Mouse (Mus musculus) olfactory bulb, adult 2 months (tissue): Measurements from ENCODE around the gene Sox5. TPM values are rescaled to one million over a fixed set of nuclear protein-coding genes. Genes with fewer than 3 reads are reported as not detected.

Source experiments
- H3K27ac ChIP-seq: fragments of 200-500 bp; 2 replicates; pipeline ENCODE4 v1.5.1; 2012; ENCODE audit warnings: low read depth, low read length; ENCODE audit not compliant: insufficient read depth
- H3K4me1 ChIP-seq: fragments of 200-500 bp; 2 replicates; pipeline ENCODE4 v1.6.1; 2012; ENCODE audit warnings: low read length; ENCODE audit not compliant: control insufficient read depth, insufficient read depth
- H3K4me3 ChIP-seq: fragments of 200-500 bp; 2 replicates; pipeline ENCODE4 v1.5.1; 2012; ENCODE audit warnings: mild to moderate bottlenecking, low read depth, low read length, moderate library complexity; ENCODE audit not compliant: insufficient read depth
- CTCF ChIP-seq: fragments of 200-500 bp; IDR thresholded peaks from 2 replicates; pipeline ENCODE4 v1.5.1; 2012; ENCODE audit warnings: low read depth, mild to moderate bottlenecking, low read length, moderate library complexity; ENCODE audit not compliant: insufficient read depth
- POLR2A ChIP-seq: fragments of 200-500 bp; IDR thresholded peaks from 2 replicates; pipeline ENCODE4 v1.6.1; 2012; ENCODE audit warnings: mild to moderate bottlenecking, low read depth, low read length, moderate library complexity; ENCODE audit not compliant: insufficient read depth
- WGBS: fragments of 180-500 bp; shearing (Covaris S2); methylation state at CpG from one replicate; pipeline ENCODE4 v1.1.7; 2018; 5-methylcytosine and 5-hydroxymethylcytosine counted together
- polyA plus RNA-seq: library from polyadenylated mRNA; stranded (reverse); fragments of >200 nt; gene quantifications from 2 replicates; pipeline ENCODE4 v1.2.4, GENCODE M21; 2012; ENCODE audit warnings: low replicate concordance; ENCODE audit not compliant: missing spikeins, insufficient read depth, insufficient read length

Sox5 gene
- polyA plus RNA-seq, 1 experiment, result not detected

DNA sequence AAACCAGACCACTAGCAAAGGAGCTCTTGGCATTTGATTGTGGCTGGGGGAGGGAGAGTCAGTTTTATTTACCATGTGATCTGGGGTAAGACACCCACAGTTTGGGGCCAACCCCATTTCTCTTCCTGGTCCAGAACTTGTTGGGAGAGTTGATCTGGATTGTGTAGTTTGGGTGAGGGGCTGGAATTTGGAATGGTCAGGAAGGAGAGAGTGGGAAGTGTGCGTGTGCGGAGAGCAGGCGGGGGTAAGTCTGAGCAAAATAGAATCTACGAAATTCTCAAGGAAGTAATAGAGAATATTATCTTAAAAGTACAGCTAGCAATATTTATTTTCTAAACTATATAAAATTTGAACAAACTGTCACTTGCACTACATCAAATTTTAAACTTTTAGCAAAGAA is 445.0 kb downstream of the Sox5 start:
- WGBS, result 95% methylated on average over 4 of the region's 4 CpGs
- TF ChIP-seq POLR2A (no peak), CTCF (no peak)
- H3K27ac ChIP-seq, result no peak overlapping the region
- no peak overlapping the region for H3K4me3 ChIP-seq
- H3K4me1 ChIP-seq, result peaks cover 5% of the 10 kb centered on the region; the same call in 1 of the 2 replicates

DNA sequence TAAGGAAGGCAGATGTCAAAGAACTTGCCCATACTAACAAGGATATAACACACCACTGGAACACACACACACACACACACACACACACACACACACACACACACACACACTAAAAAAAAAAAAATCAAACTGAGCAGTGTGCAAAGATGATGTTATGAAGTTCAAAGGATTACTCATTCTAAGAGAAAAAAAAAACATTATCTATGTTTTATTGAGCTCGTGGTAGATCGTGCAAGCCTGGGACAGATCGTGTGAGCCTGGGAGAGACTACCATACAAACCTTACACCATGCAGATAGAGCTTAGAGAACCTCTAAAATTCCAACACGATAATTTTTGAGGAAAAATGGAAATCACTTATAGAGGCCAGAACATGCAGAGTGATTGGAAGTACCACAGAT is 448.6 kb downstream of the Sox5 start:
- H3K4me1 ChIP-seq, result peaks cover 5% of the 10 kb centered on the region; the same call in 1 of the 2 replicates
- H3K4me3 ChIP-seq, result no peak overlapping the region
- H3K27ac ChIP-seq, result no peak overlapping the region
- WGBS, result 95% methylated on average over 4 of the region's 4 CpGs
- TF ChIP-seq POLR2A (no peak), CTCF (no peak)

DNA sequence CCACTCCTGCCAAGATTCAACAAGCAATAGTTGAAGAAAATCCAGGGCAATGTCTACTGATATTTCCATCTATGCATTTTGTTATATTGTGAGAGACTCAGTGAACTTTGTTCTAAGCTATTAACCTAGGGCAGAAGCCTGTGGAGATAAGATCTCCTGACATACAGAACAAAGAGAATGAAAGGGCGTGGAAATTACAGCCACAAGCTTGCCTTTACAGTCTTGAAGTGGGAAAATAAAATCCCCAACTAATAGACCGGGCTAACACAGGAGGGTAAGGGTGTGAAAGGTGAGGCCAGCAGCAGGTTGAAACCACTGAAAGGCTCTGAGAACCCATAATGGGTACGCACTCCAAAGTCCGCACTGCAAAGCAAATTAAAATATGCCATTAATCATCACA is 449.8 kb downstream of the Sox5 start:
- no peak for TF ChIP-seq POLR2A
- TF ChIP-seq CTCF, result no peak
- no peak overlapping the region for H3K27ac ChIP-seq
- WGBS, result 97% methylated on average over 4 of the region's 4 CpGs
- no peaks in the 10 kb centered on the region for H3K4me1 ChIP-seq
- H3K4me3 ChIP-seq, result no peak overlapping the region

DNA sequence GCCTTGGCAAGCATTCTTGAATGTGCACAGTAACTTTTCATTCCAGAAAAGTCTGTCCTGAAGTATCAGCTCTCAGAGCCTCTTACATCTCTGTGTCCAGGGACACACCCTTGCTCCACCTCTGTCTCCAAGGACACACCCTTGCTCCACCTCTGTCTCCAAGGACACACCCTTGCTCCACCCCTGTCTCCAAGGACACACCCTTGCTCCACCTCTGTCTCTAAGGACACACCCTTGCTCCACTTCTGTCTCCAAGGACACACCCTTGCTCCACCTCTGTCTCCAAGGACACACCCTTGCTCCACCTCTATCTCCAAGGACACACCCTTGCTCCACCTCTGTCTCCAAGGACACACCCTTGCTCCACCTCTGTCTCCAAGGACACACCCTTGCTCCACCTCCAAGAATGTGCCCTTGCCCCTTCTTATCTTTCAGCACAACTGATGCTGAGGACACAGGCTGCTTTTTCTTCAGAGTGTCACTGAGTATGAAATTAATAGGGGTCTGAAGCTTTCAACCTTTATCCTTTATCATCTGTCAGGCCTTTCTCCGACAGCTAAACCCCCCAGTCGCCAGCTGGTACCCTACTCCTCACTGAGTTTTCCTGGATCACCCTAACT is 452.4 kb downstream of the Sox5 start:
- WGBS, result 92% methylated on average over 2 of the region's 2 CpGs
- Histone ChIP-seq H3K4me1 (no peaks in the 10 kb centered on the region), H3K27ac (no peak overlapping the region), H3K4me3 (no peak overlapping the region)
- TF ChIP-seq CTCF, result no peak
- no peak for TF ChIP-seq POLR2A

DNA sequence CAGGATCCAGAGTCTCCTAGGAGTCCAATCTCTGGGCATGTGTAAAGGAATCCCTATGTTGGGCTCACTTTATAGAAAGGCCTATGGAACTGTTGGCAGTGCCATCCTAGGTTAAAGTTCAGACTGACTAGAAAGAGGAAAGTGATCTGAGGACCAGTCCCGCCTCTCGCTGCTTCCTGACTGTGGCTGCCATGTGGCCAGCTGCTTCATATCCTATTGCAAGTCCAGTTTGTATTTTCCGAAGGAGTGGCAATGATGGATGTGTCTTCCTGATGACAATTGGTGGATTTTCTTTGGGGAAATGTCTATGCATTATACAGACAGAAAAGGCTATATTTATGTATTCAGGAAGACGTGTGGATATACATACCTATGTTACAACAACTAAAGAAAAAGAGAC is 453.0 kb downstream of the Sox5 start:
- H3K27ac ChIP-seq, result no peak overlapping the region
- H3K4me3 ChIP-seq, result no peak overlapping the region
- TF ChIP-seq CTCF (no peak), POLR2A (no peak)
- no peaks in the 10 kb centered on the region for H3K4me1 ChIP-seq
- 95% methylated on average over 4 of the region's 4 CpGs for WGBS

DNA sequence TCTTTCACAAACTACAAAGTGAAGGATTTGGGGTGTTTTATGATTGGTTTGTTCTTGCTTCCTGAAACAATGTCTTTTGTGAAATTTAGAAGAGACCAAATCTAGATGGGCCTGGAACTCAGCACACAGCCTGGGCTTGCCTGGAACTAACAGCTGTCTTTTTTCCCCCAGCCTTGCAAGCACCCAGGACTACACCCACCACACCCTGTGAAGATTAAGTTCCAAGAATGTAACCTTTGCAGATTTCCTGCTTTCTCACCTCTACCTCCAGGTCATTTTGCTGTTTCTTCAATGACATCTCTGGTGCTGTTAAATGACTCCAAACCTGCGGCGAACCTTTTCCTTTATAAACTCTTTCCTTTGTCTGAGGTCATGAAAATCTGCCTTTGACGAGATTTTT is 455.0 kb downstream of the Sox5 start:
- no peak for TF ChIP-seq POLR2A
- no peak for TF ChIP-seq CTCF
- no peaks in the 10 kb centered on the region for H3K4me1 ChIP-seq
- WGBS, result 92% methylated on average over 3 of the region's 3 CpGs

DNA sequence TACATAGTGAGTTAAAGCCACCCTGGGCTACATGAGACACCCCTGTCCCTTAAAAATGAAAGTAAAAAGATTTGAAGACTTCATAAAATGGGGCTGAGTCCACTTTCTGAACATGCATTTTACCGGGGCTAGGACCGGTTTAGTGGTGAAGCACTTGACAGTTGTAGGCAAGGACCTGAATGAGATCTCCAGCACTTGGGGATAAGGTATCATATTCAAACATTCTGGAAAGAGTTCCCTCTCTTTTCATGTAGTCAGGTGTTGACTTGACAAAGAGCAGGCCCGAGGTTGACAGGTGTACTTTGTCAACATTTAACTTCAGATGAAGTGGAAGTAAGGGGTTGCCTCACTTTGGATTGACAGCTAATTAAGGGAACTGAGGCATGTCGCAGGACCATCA is 458.4 kb downstream of the Sox5 start:
- H3K27ac ChIP-seq, result no peak overlapping the region
- H3K4me3 ChIP-seq, result no peak overlapping the region
- TF ChIP-seq CTCF, result no peak
- no peak for TF ChIP-seq POLR2A
- 89% methylated on average over 4 of the region's 4 CpGs for WGBS
- H3K4me1 ChIP-seq, result no peaks in the 10 kb centered on the region

More for the DNA sequence above, 455.0 kb downstream of the Sox5 start:
- Histone ChIP-seq H3K27ac (no peak overlapping the region), H3K4me3 (no peak overlapping the region)

DNA sequence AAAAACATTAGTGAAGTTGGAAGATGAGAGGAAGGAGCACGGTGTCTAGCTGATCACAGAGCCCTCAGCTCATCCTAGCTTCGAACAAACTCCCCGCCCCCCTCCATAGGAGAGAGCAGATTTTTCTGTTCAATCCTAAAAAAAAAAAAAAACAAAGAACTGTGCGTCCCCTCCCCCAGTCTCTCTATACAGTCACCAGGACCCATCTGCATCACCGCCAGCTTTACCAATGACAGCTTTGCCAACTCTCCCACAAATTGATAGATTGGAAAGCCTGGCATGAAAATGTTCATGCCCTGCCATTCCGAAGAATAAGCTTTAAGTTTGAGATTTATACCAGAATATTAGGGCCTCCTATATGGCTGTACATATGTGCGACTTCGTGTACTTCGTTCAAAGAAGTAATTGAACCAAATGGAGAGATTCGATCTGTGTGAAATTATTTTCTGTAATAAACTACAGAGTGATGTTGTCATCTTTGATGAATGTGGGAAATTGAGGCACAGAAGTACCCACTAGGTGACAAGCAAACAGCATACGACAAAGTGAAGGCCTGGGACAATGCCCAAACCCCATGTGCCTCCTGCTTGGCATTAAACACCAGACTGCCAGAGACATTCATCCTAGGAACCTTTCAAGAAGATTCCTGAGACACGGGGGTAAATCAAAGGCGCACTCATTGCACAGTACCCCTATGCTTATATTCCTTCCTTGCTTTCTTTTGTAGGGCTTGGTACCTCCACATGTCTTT is 459.3 kb downstream of the Sox5 start:
- no peaks in the 10 kb centered on the region for H3K4me1 ChIP-seq
- TF ChIP-seq CTCF (no peak), POLR2A (no peak)
- 93% methylated on average over 13 of the region's 13 CpGs for WGBS
- H3K27ac ChIP-seq, result no peak overlapping the region
- no peak overlapping the region for H3K4me3 ChIP-seq

DNA sequence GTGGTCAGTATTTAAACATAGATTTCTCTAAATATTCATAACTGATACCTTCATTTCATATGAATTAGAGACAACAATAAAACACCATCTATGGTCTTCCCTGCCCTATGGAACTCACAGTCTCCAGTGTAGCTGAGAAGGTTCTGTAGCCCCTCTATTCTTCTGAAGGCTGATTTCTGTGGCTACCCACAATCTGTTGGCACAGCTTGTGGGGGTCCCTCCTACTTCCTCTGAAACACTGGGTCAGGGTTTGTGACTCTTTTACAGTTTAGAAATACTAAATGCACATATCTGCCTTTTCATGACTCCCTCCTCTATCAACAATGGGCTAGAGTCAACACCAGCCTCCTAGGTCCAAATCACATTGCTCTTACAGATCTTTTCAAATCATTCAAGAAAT is 461.4 kb downstream of the Sox5 start:
- no peak overlapping the region for H3K27ac ChIP-seq
- TF ChIP-seq CTCF, result no peak
- no peak for TF ChIP-seq POLR2A
- no peaks in the 10 kb centered on the region for H3K4me1 ChIP-seq
- H3K4me3 ChIP-seq, result no peak overlapping the region

DNA sequence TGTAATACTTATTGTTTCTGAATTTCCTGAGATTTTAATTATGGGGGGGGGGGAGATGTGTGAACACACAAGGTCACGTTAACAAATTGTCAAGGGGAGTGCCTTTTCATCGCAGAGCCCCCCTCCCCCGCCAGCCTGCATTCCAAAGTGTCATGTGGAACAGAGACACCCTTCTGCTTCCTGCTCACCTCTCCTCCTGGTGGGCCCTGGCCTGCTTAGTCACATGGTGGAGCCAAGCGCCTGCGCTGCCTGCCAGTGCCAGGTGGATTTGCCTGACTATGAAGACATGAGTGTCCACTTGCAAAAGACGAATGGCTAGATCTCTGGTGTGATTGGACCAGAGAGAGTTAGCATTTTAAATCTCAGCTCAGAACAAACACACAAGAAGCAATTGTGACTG is 462.1 kb downstream of the Sox5 start:
- no peak overlapping the region for H3K27ac ChIP-seq
- TF ChIP-seq POLR2A (no peak), CTCF (no peak)
- no peak overlapping the region for H3K4me3 ChIP-seq
- H3K4me1 ChIP-seq, result no peaks in the 10 kb centered on the region
- WGBS, result 85% methylated on average over 6 of the region's 6 CpGs
